Mouse (Mus musculus) hindbrain, embryonic 11.5 days (tissue): ENCODE measurements around the gene Wdr18. TPM values are rescaled to one million over a fixed set of nuclear protein-coding genes. Genes with fewer than 3 reads are reported as not detected.
A peak's percentile ranks its signal among the peaks of the same experiment; 100 is the strongest.

ENCODE experiments used
- ATAC-seq: fragments of 200-750 bp; cut with Nextera tagmentation; 2 replicates; pipeline ENCODE4 v1.8.0; 2017; ENCODE audit warnings: mild to moderate bottlenecking, moderate TSS enrichment, moderate library complexity; ENCODE audit not compliant: low FRiP score
- DNase-seq: peaks from one replicate; pipeline ENCODE4 v3.0.0-alpha.2; 2015; ENCODE audit warnings: low spot score
- H3K27ac ChIP-seq: fragments of 300-500 bp; sonication (generic); 2 replicates; pipeline ENCODE4 v1.5.1; 2014; ENCODE audit warnings: mild to moderate bottlenecking, low read depth, low read length
- H3K27me3 ChIP-seq: fragments of 300-500 bp; sonication (generic); 2 replicates; pipeline ENCODE4 v1.6.1; 2014; ENCODE audit warnings: mild to moderate bottlenecking, low read length, moderate library complexity, mixed read lengths; ENCODE audit not compliant: control insufficient read depth, insufficient read depth
- H3K36me3 ChIP-seq: fragments of 300-500 bp; sonication (generic); 2 replicates; pipeline ENCODE4 v1.6.1; 2014; ENCODE audit warnings: mild to moderate bottlenecking, low read length, moderate library complexity, mixed read lengths; ENCODE audit not compliant: control insufficient read depth, insufficient read depth
- H3K4me1 ChIP-seq: fragments of 300-500 bp; sonication (generic); replicated peaks from 2 replicates; pipeline ENCODE4 v1.6.1; 2014; ENCODE audit warnings: low read length, mixed read lengths; ENCODE audit not compliant: control insufficient read depth, insufficient read depth
- H3K4me2 ChIP-seq: fragments of 300-500 bp; sonication (generic); replicated peaks from 2 replicates; pipeline ENCODE4 v1.6.1; 2014; ENCODE audit warnings: mild to moderate bottlenecking, low read depth, low read length
- H3K4me3 ChIP-seq: fragments of 300-500 bp; sonication (generic); 2 replicates; pipeline ENCODE4 v1.5.1; 2014; ENCODE audit warnings: low read depth, low read length
- H3K9ac ChIP-seq: fragments of 300-500 bp; sonication (generic); 2 replicates; pipeline ENCODE4 v1.6.1; 2014; ENCODE audit warnings: low read depth, low read length
- H3K9me3 ChIP-seq: fragments of 300-500 bp; sonication (generic); 2 replicates; pipeline ENCODE4 v1.6.1; 2016; ENCODE audit warnings: low read length; ENCODE audit not compliant: control insufficient read depth
- WGBS: fragments of 180-500 bp; shearing (Covaris S2); extraction: QIAGEN DNeasy Blood & Tissue Kit; methylation state at CpG from one replicate; pipeline ENCODE4 v1.1.7; 2014; 5-methylcytosine and 5-hydroxymethylcytosine counted together
- polyA plus RNA-seq: library from polyadenylated mRNA; unstranded; fragments of >200 nt; fragmentation: Nextera tagmentation; extraction: Ambion mirVana; gene quantifications from 2 replicates; pipeline ENCODE4 v1.2.1, GENCODE M21; 2014

The Wdr18 gene
- polyA plus RNA-seq, 1 experiment from 2014 or later: 94.7 TPM

DNA sequence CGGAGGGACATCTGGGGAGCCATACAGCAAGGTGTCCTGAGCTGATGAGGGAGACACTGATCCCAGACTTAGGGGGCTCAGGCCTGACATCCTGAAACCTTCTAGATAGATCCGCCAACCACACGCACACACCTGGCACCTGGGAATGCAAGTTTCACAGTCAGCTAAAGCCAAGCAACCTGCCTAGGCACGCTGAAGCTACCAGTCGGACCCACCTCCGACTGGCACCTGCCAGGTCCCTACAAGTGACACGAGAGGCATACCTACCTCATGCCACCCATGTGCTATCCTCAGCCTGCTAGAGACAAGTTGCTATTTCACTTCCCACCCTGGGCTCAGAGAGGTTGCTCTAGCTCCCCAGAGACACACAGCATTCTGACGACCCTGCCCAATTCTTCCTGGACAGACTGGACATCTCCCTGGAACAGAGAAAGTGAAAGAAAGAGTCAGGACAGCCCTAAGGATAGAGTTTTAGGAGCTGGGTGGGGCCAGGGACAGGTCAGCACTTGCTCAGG, 29.4 kb downstream of the Wdr18 start:
- H3K9me3 ChIP-seq: no peaks in the 10 kb centered on the region
- H3K4me3 ChIP-seq: peak overlapping the region; percentile 40
- 28% methylated on average over 8 of the region's 8 CpGs for WGBS
- DNase-seq: peak; percentile 17
- H3K9ac ChIP-seq: no peak overlapping the region
- H3K36me3 ChIP-seq: no peaks in the 10 kb centered on the region
- peaks cover 4% of the 10 kb centered on the region; the same call in 1 of the 2 replicates for H3K4me1 ChIP-seq
- ATAC-seq: no peak
- H3K27me3 ChIP-seq: peaks cover 38% of the 10 kb centered on the region
- H3K4me2 ChIP-seq: peak overlapping the region; percentile 38
- no peak overlapping the region for H3K27ac ChIP-seq

GRCm38 (mm10) chr10:79989870-79990269, 29.9 kb downstream of the Wdr18 start:
- H3K36me3 ChIP-seq: no peaks in the 10 kb centered on the region
- H3K27me3 ChIP-seq: peaks cover 38% of the 10 kb centered on the region
- H3K27ac ChIP-seq: no peak overlapping the region
- H3K4me2 ChIP-seq: peak overlapping the region; percentile 38
- no peaks in the 10 kb centered on the region for H3K9me3 ChIP-seq
- ATAC-seq (no peak), DNase-seq (peak; percentile 28)
- peaks cover 4% of the 10 kb centered on the region; the same call in 1 of the 2 replicates for H3K4me1 ChIP-seq
- 13% methylated on average over 15 of the region's 15 CpGs for WGBS
- H3K4me3 ChIP-seq: peak overlapping the region; percentile 40
- H3K9ac ChIP-seq: no peak overlapping the region

GRCm38 (mm10) chr10:79991099-79991498, 31.1 kb downstream of the Wdr18 start:
- no peak for ATAC-seq
- H3K36me3 ChIP-seq: no peaks in the 10 kb centered on the region
- no peak overlapping the region for H3K27ac ChIP-seq
- WGBS: 62% methylated on average over 12 of the region's 12 CpGs
- H3K9ac ChIP-seq: no peak overlapping the region
- H3K9me3 ChIP-seq: no peaks in the 10 kb centered on the region
- peaks cover 38% of the 10 kb centered on the region for H3K27me3 ChIP-seq
- peaks cover 4% of the 10 kb centered on the region; the same call in 1 of the 2 replicates for H3K4me1 ChIP-seq
- no peak overlapping the region for H3K4me3 ChIP-seq
- H3K4me2 ChIP-seq: no peak overlapping the region
- no peak for DNase-seq

GRCm38 (mm10) chr10:79991548-79991947, 31.6 kb downstream of the Wdr18 start:
- Histone ChIP-seq H3K36me3 (no peaks in the 10 kb centered on the region), H3K9ac (no peak overlapping the region), H3K4me3 (no peak overlapping the region), H3K4me2 (no peak overlapping the region), H3K27me3 (peaks cover 36% of the 10 kb centered on the region), H3K9me3 (no peaks in the 10 kb centered on the region), H3K27ac (no peak overlapping the region), H3K4me1 (peaks cover 4% of the 10 kb centered on the region; the same call in 1 of the 2 replicates)
- no peak for DNase-seq
- ATAC-seq: no peak
- 85% methylated on average over 6 of the region's 6 CpGs for WGBS

- no peaks in the 10 kb centered on the region for H3K36me3 ChIP-seq
- H3K9me3 ChIP-seq: no peaks in the 10 kb centered on the region
- whole genome bisulfite sequencing: 95% methylated on average over 16 of the region's 16 CpGs
- no peak overlapping the region for H3K4me3 ChIP-seq
- H3K4me1 ChIP-seq: peaks cover 2% of the 10 kb centered on the region
- H3K4me2 ChIP-seq: no peak overlapping the region
- ATAC-seq: no peak
- no peak overlapping the region for H3K27ac ChIP-seq
- no peak overlapping the region for H3K9ac ChIP-seq
- H3K27me3 ChIP-seq: peaks cover 9% of the 10 kb centered on the region
- DNase-seq: no peak
Observed at GRCm38 (mm10) chr10:79994397-79995115, 34.6 kb downstream of the Wdr18 start.

- H3K4me3 ChIP-seq: no peak overlapping the region
- no peaks in the 10 kb centered on the region for H3K36me3 ChIP-seq
- no peak overlapping the region for H3K4me2 ChIP-seq
- peaks cover 2% of the 10 kb centered on the region for H3K4me1 ChIP-seq
- H3K9me3 ChIP-seq: no peaks in the 10 kb centered on the region
- H3K27me3 ChIP-seq: peaks cover 7% of the 10 kb centered on the region
- ATAC-seq: 0 out of 2 replicates have a peak, but pooled peaks have one; percentile 0
- 92% methylated on average over 1 of the region's 1 CpGs for WGBS
- H3K27ac ChIP-seq: no peak overlapping the region
- H3K9ac ChIP-seq: no peak overlapping the region
- no peak for DNase-seq
Observed at GRCm38 (mm10) chr10:79995636-79996035, 35.7 kb downstream of the Wdr18 start.

DNA sequence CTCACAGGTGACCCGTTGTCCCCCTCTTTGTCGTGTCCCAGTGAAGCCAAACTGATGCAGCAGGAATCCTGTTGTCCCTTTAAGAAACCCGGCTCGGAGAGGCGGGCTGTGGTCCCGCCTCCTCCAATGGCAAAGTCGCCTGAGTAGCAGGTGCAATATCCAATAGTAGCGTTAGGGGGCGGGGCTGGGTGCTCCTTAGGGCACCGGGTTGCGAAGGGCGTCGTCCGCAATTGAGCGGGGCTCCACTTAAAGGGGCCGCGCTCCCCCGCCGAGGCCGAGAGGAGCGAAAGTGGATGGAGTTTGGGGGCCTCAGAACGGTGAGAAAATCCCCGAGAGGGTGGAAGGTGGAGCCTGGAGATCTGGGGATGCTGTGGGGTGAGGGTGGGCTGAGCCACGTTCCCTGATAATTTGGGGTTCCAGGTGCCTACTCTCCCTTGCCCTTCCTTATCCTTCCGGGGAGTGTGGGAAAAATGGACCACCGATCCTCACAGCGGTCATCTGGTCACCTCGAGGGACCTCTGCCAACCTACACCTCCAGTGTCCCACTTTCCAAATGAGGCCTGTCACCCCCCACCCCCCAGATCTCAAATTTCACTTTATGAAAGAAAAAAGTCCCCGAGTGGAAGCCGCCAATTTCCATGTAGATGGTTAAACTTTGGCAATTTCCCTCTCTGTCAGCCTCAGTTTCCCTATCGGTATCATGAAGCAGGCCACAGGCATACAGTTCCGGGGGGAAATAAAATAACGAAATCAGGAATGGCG, 36.5 kb downstream of the Wdr18 start, which contains the start of gene Abca7:
TSS of gene Abca7 (plus strand) at position 223 of the 762 bp plus-strand sequence.
- DNase-seq: peak; percentile 99
- peaks cover 8% of the 10 kb centered on the region for H3K27me3 ChIP-seq
- peak within 1 kb of the TSS; percentile 35 for H3K9ac ChIP-seq
- no peaks in the 10 kb centered on the region for H3K36me3 ChIP-seq
- peak; percentile 84 for ATAC-seq
- WGBS: under 1% methylated on average over 34 of the region's 34 CpGs
- no peaks in the 10 kb centered on the region for H3K9me3 ChIP-seq
- peak within 1 kb of the TSS; percentile 66 for H3K4me2 ChIP-seq
- H3K4me1 ChIP-seq: peaks cover 2% of the 10 kb centered on the region
- H3K4me3 ChIP-seq: peak within 1 kb of the TSS; percentile 46
- H3K27ac ChIP-seq: peak within 1 kb of the TSS; percentile 61

DNA sequence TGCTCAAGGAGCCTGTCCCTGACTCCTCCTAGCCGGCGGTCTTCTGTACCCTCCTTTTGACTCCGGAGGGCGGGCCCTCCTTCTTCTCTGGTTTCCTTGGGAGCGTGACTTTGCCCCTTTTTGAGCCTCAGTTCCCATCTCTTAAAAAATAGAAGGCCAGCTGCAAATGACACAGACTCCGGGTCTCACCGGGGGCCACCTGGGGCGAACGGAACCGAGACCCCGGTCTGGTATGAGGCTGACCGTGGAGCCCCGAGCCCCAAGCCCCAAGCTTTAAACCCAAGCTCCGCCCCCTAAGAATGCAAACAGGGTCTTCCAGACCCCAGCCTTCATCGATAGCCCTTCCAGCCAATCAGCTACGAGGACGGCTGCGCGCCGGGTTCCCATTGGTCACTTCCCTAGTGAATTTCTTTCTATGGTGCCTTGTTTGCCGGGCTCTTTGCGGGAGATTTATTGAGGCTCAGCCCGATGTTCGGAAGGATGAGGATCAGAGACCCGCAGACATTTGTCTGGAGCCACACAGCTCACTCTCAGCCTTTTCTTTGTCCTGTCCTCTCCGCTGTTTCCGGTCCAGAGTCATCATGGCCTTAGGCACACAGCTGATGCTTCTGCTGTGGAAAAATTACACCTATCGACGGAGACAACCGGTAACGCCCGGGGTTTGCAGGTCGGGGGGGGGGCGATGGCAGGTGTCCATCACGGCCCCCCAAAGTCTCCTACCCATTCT, 37.2 kb downstream of the Wdr18 start:
- Histone ChIP-seq H3K27ac (peak overlapping the region; percentile 61), H3K9ac (peak overlapping the region; percentile 45)
- under 1% methylated on average over 35 of the region's 35 CpGs for WGBS

More for the DNA sequence above, 37.2 kb downstream of the Wdr18 start:
- no peaks in the 10 kb centered on the region for H3K9me3 ChIP-seq
- peaks cover 14% of the 10 kb centered on the region for H3K27me3 ChIP-seq
- DNase-seq: peak; percentile 91
- ATAC-seq: peak; percentile 83
- H3K36me3 ChIP-seq: no peaks in the 10 kb centered on the region
- H3K4me1 ChIP-seq: peaks cover 2% of the 10 kb centered on the region
- H3K4me3 ChIP-seq: peak overlapping the region; percentile 46
- peak overlapping the region; percentile 66 for H3K4me2 ChIP-seq
